Mouse (Mus musculus) frontal cortex, postnatal 36 days (tissue): Measurements from ENCODE around the gene BC016579.
A peak's percentile ranks its signal among the peaks of the same experiment; 100 is the strongest.

Source experiments
- DNase-seq, 2 experiments: peaks; one replicate each; pipeline ENCODE4 v3.0.0; 2022; ENCODE audit warnings: low spot score in 2 of 2

The BC016579 gene

GRCm38 (mm10) chr16:45643944-45644343 lies 9.9 kb downstream of the BC016579 start:
- DNase-seq, result no peak

GRCm38 (mm10) chr16:45641301-45641700 lies 12.6 kb downstream of the BC016579 start:
- no peak for DNase-seq

GRCm38 (mm10) chr16:45640070-45640762 lies 13.7 kb downstream of the BC016579 start:
- DNase-seq, result no peak

- no peak for DNase-seq
Observed at GRCm38 (mm10) chr16:45635826-45636225, 18.0 kb downstream of the BC016579 start.

- DNase-seq, result no peak
Observed at GRCm38 (mm10) chr16:45632420-45632819, 21.4 kb downstream of the BC016579 start.

DNA sequence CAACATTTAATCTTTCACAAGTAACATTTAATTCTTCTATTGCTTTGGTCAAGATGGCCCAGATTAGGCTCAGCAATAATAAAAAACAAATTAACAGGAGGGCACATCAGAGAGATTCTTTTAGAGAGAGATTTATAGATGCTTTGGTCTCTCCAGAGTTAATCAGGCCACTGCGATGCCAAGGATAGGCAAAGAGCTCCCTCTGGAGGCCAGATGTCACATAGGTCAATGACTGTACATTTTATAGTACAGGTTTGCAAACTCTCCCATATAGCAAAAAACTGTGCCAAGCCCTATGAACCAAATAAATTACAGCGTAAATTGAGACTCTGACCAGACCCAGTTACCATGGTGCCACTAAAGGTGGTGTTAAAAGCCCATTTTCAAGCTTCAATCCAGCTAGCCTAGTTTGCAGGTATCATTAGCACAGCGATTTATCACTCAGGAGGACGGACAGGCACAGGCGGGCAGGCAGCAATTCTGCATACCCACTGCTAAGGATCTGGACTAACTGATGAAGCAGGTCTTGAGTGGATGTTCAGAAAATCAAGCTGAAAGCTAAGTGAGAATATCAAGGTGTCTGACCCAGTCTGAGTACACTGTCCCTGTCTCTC lies 23.4 kb downstream of the BC016579 start:
- peak; percentile 36 to 85 for DNase-seq

- DNase-seq, result no peak
Observed at GRCm38 (mm10) chr16:45629497-45630105, 24.3 kb downstream of the BC016579 start.

GRCm38 (mm10) chr16:45625342-45625741 lies 28.5 kb downstream of the BC016579 start:
- DNase-seq, result no peak

- no peak for DNase-seq
Observed at GRCm38 (mm10) chr16:45624791-45625190, 29.1 kb downstream of the BC016579 start.

GRCm38 (mm10) chr16:45623230-45623629 lies 30.6 kb downstream of the BC016579 start:
- no peak for DNase-seq

- no peak for DNase-seq
Observed at GRCm38 (mm10) chr16:45619751-45620375, 34.0 kb downstream of the BC016579 start.

- no peak for DNase-seq
Observed at GRCm38 (mm10) chr16:45615944-45616343, 37.9 kb downstream of the BC016579 start.

- no peak for DNase-seq
Observed at GRCm38 (mm10) chr16:45613247-45613646, 40.6 kb downstream of the BC016579 start.

- no peak for DNase-seq
Observed at GRCm38 (mm10) chr16:45610267-45610666, 43.6 kb downstream of the BC016579 start, which contains the start of gene Gcsam. Gcsam (plus strand) TSS chr16:45610380.

GRCm38 (mm10) chr16:45609300-45609699 lies 44.6 kb downstream of the BC016579 start:
- peak in 1 of 2 experiments; percentile 20 for DNase-seq

GRCm38 (mm10) chr16:45608481-45608954 lies 45.4 kb downstream of the BC016579 start:
- peak in 1 of 2 experiments; percentile 40 for DNase-seq

DNA sequence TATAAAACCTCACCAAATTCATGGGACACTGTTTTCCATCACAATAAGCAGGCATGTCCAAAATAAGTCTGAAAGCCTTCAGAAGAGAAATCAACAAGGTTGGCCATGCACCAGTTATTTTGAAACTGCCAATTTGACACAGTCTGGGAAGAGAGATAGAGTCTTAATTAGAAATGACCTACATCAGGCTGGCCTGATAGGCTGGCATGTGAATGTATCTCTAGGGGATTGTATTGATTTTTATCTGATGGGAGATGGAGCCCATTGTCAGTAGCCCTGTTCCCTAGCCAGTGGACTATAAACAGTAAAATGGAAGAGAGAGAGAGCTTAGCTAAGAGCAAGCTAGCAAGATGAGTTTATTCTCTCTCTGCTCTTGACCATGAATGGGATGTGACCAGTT lies 58.4 kb downstream of the BC016579 start:
- DNase-seq, result no peak

DNA sequence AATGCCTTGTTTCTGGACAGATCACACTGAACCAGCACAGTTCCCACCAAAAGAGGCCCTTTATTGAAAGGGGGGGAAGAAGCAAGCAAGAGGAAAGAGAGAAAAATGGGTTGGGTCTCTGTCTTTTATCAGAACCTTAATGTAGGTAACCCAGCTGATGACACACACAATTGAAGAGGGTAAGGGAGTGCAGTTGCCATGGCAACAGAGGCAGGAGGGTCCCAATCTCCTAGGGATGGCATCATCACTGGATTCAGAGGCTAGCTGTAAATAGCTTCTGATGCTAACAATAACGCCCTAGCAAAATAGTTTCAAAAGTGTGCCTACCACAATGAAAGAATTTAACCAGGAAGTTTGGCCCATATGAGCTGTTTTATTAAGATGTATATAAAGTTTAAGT lies 60.2 kb downstream of the BC016579 start:
- no peak for DNase-seq

DNA sequence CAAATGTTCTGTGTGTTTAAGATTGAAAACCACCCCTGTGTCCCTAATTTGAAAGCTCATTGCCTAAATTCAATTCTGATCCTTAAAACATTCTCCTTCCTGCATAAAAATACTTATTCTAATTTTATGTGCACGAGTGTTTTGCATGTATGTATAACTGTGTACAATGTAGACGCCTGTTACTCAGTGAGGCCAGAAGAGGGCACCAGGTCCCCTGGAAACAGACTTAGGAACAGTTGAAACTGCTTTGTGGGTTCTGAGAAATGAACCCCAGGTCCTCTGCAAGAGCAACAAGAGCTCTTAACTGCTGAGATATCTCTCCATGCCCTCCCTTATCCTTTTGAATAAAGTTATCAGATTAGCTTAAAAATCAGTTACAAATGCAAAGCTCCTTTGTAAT lies 71.4 kb downstream of the BC016579 start:
- DNase-seq, result no peak

DNA sequence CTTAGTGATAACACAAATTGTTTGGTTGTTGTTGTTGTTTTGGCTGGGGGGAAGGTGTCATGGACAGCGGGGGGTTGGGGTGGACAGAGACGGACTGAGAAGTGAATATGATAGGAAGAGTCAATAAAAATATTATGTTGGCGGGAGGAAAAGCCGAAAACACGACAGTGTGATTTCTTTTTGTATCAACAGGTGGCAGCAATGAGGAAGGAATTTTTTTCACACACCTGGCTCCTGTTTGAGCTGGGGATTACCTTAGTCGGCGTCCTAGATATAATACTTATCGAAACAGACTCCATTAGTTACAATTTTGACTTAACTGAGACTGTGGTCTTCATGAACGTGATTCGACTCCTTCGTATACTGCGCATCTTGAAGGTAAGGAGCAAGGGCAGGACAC lies 74.0 kb downstream of the BC016579 start:
- DNase-seq, result no peak
